Mouse (Mus musculus): ENCODE measurements around the gene 9330161L09Rik.

Gene 9330161L09Rik

GRCm38 (mm10) chr12:103388505-103389347 is 18.9 kb downstream of the 9330161L09Rik start, which contains the start of gene Otub2:
Gene Otub2 (plus strand): TSS chr12:103388682.
- DNase-seq: peak; percentile 90 to 93

GRCm38 (mm10) chr12:103380226-103380625 is 27.4 kb downstream of the 9330161L09Rik start:
- no peak for DNase-seq

GRCm38 (mm10) chr12:103376774-103377173 is 30.8 kb downstream of the 9330161L09Rik start:
- no peak for DNase-seq

GRCm38 (mm10) chr12:103376124-103376523 is 31.5 kb downstream of the 9330161L09Rik start:
- DNase-seq: no peak

- DNase-seq: no peak
Observed at GRCm38 (mm10) chr12:103373530-103374236, 33.9 kb downstream of the 9330161L09Rik start.

GRCm38 (mm10) chr12:103371711-103372110 is 35.9 kb downstream of the 9330161L09Rik start:
- DNase-seq: peak; percentile 30 to 55

- DNase-seq: no peak
Observed at GRCm38 (mm10) chr12:103370861-103371260, 36.8 kb downstream of the 9330161L09Rik start.

- no peak for DNase-seq
Observed at GRCm38 (mm10) chr12:103368777-103369176, 38.8 kb downstream of the 9330161L09Rik start.

- no peak for DNase-seq
Observed at GRCm38 (mm10) chr12:103368326-103368669, 39.3 kb downstream of the 9330161L09Rik start.

- DNase-seq: peak in 1 of 2 experiments; percentile 72
Observed at GRCm38 (mm10) chr12:103367620-103368325, 39.8 kb downstream of the 9330161L09Rik start.

- DNase-seq: no peak
Observed at GRCm38 (mm10) chr12:103367171-103367570, 40.4 kb downstream of the 9330161L09Rik start.

GRCm38 (mm10) chr12:103362336-103362735 is 45.3 kb downstream of the 9330161L09Rik start:
- no peak for DNase-seq

- no peak for DNase-seq
Observed at GRCm38 (mm10) chr12:103361539-103362307, 45.9 kb downstream of the 9330161L09Rik start.

GRCm38 (mm10) chr12:103360812-103361211 is 46.8 kb downstream of the 9330161L09Rik start:
- no peak for DNase-seq

- DNase-seq: no peak
Observed at GRCm38 (mm10) chr12:103358951-103359801, 48.4 kb downstream of the 9330161L09Rik start.

GRCm38 (mm10) chr12:103358216-103358615 is 49.4 kb downstream of the 9330161L09Rik start:
- DNase-seq: no peak

Data from spleen, adult 18-20 months (tissue).